Mouse (Mus musculus): ENCODE data around the gene Phf10.

DNA sequence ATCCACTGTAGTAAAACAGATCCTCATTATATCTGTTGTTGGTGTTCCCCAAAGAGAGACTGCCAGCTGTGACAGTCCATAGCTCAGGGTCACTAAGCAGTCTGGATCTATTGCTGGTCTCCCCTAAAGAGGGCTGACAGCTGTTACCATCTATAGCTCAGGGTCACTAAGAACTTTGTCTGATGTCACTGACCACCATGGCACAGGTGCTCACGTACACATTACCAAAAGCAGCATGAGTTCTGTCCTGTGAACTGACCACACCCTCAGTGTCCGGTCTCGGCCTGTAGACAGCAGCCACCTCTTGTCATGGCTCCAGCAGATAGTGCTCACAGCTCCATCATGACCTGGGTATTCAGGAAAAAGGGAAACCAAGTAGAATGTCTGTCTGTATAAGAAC lies 57.9 kb downstream of the Phf10 start:
- TF ChIP-seq CTCF (IDR thresholded peaks at IDR 0.05; ENCODE audit: borderline replicate concordance, insufficient read depth, low read depth, low read length) (no peak), POLR2A (IDR thresholded peaks at IDR 0.05; ENCODE audit: borderline replicate concordance, insufficient read depth, low read length) (no peak)

All from cerebellum, adult 2 months (tissue).